Mouse (Mus musculus): ENCODE measurements around the gene Acbd6. TPM values are rescaled to one million over a fixed set of nuclear protein-coding genes. Genes with fewer than 3 reads are reported as not detected.

Gene Acbd6
- polyA plus RNA-seq, 1 experiment from 2014 or later, result 109 TPM

- Histone ChIP-seq H3K9me3 (no peaks in the 10 kb centered on the region), H3K27me3 (peaks cover 83% of the 10 kb centered on the region), H3K4me1 (replicated peaks) (peaks cover 17% of the 10 kb centered on the region), H3K9ac (no peak overlapping the region), H3K4me2 (no peak overlapping the region; the same call in 1 of the 2 replicates), H3K36me3 (no peaks in the 10 kb centered on the region), H3K27ac (replicated peaks) (no peak overlapping the region), H3K4me3 (no peak overlapping the region)
- no peak for ATAC-seq (ENCODE audit: low FRiP score, low read depth)
- WGBS, result under 1% methylated on average over 26 of the region's 26 CpGs
Observed at GRCm38 (mm10) chr1:155736096-155736825, 178.3 kb downstream of the Acbd6 start.

- no peak for ATAC-seq (ENCODE audit: low FRiP score, low read depth)
- Histone ChIP-seq H3K9ac (no peak overlapping the region), H3K36me3 (no peaks in the 10 kb centered on the region), H3K27ac (replicated peaks) (no peak overlapping the region), H3K9me3 (no peaks in the 10 kb centered on the region), H3K27me3 (peaks cover 81% of the 10 kb centered on the region), H3K4me3 (peak overlapping the region; percentile 2; the same call in 1 of the 2 replicates), H3K4me1 (replicated peaks) (peaks cover 26% of the 10 kb centered on the region), H3K4me2 (no peak overlapping the region)
- under 1% methylated on average over 58 of the region's 58 CpGs for WGBS
Observed at GRCm38 (mm10) chr1:155737017-155737808, 179.3 kb downstream of the Acbd6 start.

DNA sequence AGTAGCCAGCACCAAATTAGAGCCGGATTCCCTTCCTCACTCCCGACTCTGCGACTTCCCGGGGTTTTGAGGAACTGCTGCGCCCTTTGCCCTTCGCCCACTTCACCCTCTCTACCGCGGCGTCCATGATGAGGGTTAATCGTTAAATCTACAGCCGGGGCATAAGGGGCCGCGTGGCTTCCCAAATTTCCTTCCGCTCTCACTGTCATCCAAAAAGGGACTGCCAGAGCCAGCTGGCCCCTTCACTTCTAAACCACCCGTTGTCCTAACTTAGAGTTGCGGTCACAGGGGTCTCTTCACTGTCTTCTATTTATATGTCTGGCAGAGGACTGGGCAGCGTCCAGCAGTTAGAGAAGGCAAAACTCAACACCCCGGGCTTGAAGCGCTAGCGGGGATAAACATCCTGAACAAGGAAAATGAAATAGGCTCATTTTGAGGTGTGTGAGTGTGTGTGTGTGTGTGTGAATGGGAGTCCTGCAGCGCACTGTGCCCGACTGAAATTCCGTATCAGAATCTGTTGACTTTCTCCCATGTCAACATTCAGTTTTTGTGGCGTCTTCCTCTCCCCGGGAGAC lies 180.0 kb downstream of the Acbd6 start:
- Histone ChIP-seq H3K4me1 (replicated peaks) (peaks cover 33% of the 10 kb centered on the region), H3K4me3 (no peak overlapping the region), H3K27ac (replicated peaks) (no peak overlapping the region), H3K36me3 (no peaks in the 10 kb centered on the region), H3K9me3 (no peaks in the 10 kb centered on the region), H3K27me3 (peaks cover 81% of the 10 kb centered on the region), H3K4me2 (no peak overlapping the region), H3K9ac (no peak overlapping the region)
- under 1% methylated on average over 25 of the region's 25 CpGs for WGBS
- ATAC-seq (ENCODE audit: low FRiP score, low read depth), result no peak

Other genes with a start within 250 kb of the Acbd6 start
- 44.9 and 49.8 TPM in 2 replicates for gene Xpr1, start 140.7 kb upstream of the Acbd6 start, polyA plus RNA-seq (2015; fragmentation: Nextera tagmentation; extraction: Ambion mirVana)
- gene Lhx4, start 193.6 kb downstream of the Acbd6 start, polyA plus RNA-seq (2015; fragmentation: Nextera tagmentation; extraction: Ambion mirVana), result 2.3 and 3.5 TPM in 2 replicates

Data from hindbrain, embryonic 15.5 days (tissue).